Mouse (Mus musculus): ENCODE results near the gene 6030452D12Rik.

6030452D12Rik gene

GRCm38 (mm10) chr8:106500018-106500685 is at the start of gene 6030452D12Rik:
TSS of gene 6030452D12Rik (plus strand) at chr8:106500522.
- peak; percentile 20 for DNase-seq (ENCODE audit: low spot score)

DNA sequence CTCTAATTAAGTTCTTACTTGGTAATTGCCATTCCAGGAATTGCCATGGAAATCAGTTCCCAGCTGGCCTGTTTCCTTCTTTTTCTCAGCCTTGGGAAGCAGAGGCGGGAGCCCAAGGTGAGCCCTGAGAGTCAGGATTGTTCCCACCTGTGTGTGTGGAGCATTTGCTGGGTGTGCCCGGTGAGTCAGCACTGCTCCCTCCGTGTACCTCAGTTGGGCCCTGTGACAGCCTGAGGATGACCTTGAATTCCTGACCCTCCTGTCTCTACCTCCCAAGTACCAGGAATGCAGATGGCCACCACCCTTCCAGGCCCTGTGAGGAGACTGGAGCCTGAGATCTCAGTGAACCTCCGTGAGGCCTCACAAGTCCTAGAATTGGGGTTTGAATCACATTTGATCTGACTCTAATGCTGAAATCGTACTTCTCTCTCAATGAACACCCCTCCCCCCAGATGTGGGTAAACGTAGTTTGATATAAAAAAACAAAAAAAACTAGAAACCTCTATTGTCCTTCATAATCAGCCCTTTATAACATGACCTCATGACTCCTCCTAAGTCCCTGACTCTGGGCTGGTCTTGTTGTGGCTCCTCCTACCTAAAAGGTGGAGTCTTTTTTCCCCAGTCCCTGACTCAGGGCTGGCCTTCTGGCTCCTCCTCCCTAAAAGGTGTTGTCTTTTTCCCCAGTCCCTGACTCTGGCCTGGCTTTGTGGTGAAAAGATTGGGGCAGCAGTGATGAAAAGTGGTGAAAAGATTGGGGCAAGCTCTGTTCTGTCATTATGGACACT is 48.8 kb upstream of the 6030452D12Rik start:
- no peak for DNase-seq (ENCODE audit: low spot score)

DNA sequence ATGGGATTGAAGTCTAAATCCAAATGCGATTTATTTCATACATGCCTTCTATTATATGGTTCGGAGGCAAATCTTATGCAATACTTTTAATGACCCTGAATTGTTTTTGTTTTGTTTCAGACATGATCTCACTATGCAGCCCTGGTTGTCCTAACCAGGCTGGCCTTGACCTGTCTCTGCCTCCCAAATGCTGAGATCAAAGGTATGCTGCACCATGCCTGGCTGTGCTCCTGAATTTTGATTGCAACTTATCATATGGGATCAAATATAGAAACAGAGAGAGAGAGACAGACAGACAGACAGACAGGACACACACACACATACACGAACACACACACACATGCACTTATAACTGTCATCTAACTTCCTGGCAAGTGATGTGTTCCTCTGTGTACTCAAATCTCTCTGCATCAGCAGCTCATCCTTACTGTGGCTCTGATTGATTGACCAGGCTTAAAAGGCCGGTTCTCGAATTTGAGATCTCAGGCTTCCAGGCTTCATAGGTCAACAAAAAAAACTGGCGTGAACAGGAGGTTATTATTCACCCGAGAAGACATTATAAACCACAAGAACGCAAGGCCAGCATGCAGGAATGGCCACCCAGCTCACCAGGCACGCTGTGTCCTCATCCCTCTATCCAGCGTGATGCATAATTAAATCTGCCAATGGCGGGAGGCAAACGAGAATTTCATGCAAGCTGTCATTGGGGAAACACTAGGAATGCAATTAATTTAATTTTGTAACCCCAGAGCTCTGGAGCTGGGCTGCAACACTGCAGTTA is 47.4 kb upstream of the 6030452D12Rik start:
- DNase-seq (ENCODE audit: low spot score), result no peak

GRCm38 (mm10) chr8:106454036-106454435 is 46.3 kb upstream of the 6030452D12Rik start:
- DNase-seq (ENCODE audit: low spot score), result no peak

DNA sequence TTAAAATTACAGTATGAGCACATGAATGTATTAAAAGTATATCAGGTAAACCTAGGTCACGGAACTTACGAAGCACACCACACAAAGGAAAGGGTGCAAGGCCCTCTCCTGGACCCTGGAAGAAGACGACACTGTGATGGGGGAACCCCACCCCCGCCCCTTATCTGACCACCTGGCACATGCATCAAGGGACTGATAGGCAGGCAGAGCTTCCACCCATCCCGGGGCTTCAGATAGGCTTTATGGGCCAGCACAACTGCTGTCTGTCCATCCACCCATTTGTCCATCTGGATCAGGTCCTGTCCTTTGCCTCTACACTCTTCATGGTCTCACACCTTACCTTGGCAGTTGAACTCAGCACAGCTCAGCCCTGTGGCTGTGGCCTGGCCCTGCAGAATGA is 38.2 kb upstream of the 6030452D12Rik start:
- no peak for DNase-seq (ENCODE audit: low spot score)

- DNase-seq (ENCODE audit: low spot score), result no peak
Observed at GRCm38 (mm10) chr8:106463795-106464194, 36.5 kb upstream of the 6030452D12Rik start.

- DNase-seq (ENCODE audit: low spot score), result no peak
Observed at GRCm38 (mm10) chr8:106469485-106469884, 30.8 kb upstream of the 6030452D12Rik start.

- no peak for DNase-seq (ENCODE audit: low spot score)
Observed at GRCm38 (mm10) chr8:106474001-106474400, 26.3 kb upstream of the 6030452D12Rik start.

DNA sequence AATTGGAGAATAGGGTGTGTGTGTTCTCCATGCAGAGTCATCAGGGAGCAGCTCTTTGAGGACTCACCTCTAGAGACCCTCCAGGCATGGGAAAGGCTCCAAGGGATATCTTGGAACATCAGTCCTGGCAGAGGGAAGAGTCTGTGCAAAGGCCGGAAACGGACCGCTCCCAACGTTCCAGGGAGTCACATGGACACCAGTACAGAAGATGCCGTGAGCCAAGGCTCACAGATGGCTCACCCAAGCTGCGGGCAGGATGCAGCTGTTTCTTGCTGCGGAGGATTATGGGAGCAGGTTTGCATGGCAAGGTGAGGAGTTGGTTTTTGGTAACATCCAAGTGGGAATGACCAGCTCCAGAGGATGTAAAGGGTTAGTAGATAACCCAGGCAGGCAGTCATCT is 3.9 kb downstream of the 6030452D12Rik start:
- DNase-seq (ENCODE audit: low spot score), result no peak

DNA sequence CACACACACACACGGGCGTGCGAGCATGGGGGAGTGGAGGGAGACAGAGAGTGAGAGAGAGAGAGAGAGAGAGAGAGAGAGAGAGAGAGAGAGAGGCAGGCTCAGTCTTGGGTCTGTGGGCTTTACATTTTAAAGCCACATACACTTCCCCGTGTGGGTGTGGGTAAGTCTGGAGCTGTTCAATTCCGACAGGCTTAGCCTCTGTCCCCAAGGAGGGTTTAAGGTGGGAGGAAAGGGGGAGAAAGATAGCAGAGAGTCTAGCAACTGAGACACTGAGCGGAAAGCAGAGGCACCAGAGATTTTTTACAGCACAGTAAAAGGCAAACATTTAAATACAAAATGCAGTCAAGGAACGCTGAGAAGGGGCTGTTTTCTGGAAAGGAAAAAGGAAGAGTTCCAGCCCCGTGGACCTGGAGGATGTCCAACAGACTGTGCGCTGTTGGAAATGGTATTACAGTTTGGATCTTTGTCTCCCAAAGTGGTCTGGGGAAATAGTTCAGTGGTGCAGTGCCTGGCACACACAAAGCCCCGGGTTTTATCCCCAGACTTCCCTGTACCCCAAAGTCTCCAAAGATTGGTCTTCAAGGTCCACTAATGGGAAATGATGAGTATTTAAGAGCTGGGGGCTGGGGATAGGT is 5.1 kb downstream of the 6030452D12Rik start:
- no peak for DNase-seq (ENCODE audit: low spot score)

DNA sequence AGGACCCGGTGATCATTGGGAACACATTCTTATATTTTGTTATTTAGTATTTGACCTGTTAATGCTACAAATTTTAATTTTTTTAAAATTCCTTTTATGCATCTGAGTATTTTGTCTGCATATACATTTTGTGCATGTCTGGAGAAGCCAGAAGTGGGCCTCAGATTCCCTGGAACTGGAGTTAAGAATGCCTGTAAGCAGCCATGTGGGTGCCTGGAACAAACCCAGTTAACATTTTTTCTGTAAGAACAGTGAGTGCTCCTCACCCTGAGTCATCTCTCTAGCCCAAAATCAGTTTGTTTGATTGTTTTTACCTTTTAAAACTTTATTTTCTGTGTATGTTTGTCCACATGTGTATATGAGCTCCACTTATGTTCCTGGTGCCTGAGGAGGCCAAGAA is 5.8 kb downstream of the 6030452D12Rik start:
- no peak for DNase-seq (ENCODE audit: low spot score)

DNA sequence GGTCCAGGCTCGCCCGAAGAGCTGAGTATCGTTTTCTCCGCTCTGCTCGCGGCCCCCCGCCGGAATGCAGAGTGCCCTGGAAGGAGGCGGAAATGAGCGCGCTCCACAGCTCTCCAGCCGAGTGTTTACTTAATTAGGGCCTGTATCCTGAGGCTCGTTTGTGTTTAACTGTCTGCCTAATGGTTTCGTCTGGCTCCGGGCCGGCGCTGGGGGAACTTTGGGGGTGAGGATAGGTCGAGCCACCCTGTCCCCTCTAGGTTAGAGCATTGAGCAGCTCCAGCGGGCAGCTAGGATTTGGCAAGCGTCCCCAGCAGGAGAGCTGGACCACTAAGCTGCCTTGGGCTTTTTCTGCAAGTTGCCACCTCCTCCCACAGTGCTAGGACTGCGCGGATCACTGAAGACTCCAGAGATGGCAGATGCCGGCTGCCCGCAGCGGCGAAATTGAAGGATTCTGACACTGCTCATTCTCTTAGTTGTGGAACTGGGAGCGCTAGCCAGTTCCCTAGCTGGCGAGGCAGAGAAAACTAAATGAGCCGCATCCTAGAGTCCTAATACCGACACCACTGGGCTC is 7.5 kb downstream of the 6030452D12Rik start:
- DNase-seq (ENCODE audit: low spot score), result no peak

- DNase-seq (ENCODE audit: low spot score), result no peak
Observed at GRCm38 (mm10) chr8:106508456-106508855, 8.1 kb downstream of the 6030452D12Rik start.

- no peak for DNase-seq (ENCODE audit: low spot score)
Observed at GRCm38 (mm10) chr8:106509079-106509780, 8.9 kb downstream of the 6030452D12Rik start.

DNA sequence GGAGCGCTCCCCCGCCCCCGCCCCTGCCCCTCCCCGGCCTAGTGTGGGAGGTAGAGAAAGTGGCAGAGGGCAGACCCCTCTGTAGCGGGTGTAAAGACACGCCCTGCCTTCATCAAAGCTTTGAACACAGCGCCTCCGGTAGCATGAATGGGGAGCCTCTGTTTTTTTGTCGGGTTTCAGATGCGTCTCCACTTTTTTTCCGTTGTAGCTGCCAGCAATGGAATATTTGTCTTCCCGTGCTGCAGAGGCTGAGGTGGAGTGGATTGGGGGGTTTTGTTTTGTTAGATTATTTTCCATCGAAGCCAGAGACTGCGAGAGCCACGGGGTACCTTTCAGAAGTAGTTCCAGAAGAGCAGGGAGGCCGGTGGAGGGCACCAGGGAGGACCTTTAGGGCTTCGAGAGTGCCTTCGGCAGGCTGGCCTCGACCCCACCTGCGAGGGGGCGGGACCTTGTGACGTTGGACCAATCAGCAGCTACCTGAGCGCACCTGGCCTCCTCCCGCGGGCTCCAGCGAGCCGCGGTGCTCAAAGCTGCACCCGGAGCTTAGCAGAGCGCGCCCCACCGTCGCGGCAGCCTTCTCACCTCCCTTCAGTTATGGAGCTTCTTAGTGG is 10.1 kb downstream of the 6030452D12Rik start, which contains the start of gene Cdh3:
Gene Cdh3 (plus strand): TSS at position 527 of the 611 bp plus-strand sequence.
- peak; percentile 27 for DNase-seq (ENCODE audit: low spot score)

- no peak for DNase-seq (ENCODE audit: low spot score)
Observed at GRCm38 (mm10) chr8:106511065-106511501, 10.8 kb downstream of the 6030452D12Rik start.

- DNase-seq (ENCODE audit: low spot score), result no peak
Observed at GRCm38 (mm10) chr8:106511531-106512041, 11.3 kb downstream of the 6030452D12Rik start.

- no peak for DNase-seq (ENCODE audit: low spot score)
Observed at GRCm38 (mm10) chr8:106512475-106513150, 12.3 kb downstream of the 6030452D12Rik start.

GRCm38 (mm10) chr8:106515946-106516479 is 15.7 kb downstream of the 6030452D12Rik start:
- DNase-seq (ENCODE audit: low spot score), result no peak
